Mouse (Mus musculus) bone marrow macrophage, adult 2 months (primary cell): ENCODE data around the gene Vegfa. TPM values are rescaled to one million over a fixed set of nuclear protein-coding genes. Genes with fewer than 3 reads are reported as not detected.
A peak's percentile ranks its signal among the peaks of the same experiment; 100 is the strongest.

Source experiments
- H3K27ac ChIP-seq: 2 replicates; pipeline ENCODE4 v1.5.1; 2012; ENCODE audit warnings: low read depth, low read length; ENCODE audit not compliant: insufficient read depth
- H3K4me1 ChIP-seq: 2 replicates; pipeline ENCODE4 v1.6.1; 2012; ENCODE audit warnings: low read length; ENCODE audit not compliant: control insufficient read depth, insufficient read depth
- H3K4me3 ChIP-seq: 2 replicates; pipeline ENCODE4 v1.5.1; 2012; ENCODE audit warnings: mild to moderate bottlenecking, low read length, moderate library complexity; ENCODE audit not compliant: insufficient read depth
- CTCF ChIP-seq: IDR thresholded peaks from 2 replicates; pipeline ENCODE4 v1.5.1; 2012; ENCODE audit warnings: low read depth, mild to moderate bottlenecking, low read length, moderate library complexity
- POLR2A ChIP-seq: IDR thresholded peaks from 2 replicates; pipeline ENCODE4 v1.6.1; 2012; ENCODE audit warnings: mild to moderate bottlenecking, low read depth, low read length, borderline replicate concordance
- polyA plus RNA-seq: library from polyadenylated mRNA; stranded (reverse); fragments of >200 nt; gene quantifications from 2 replicates; pipeline ENCODE4 v1.2.4, GENCODE M21; 2012; ENCODE audit not compliant: missing spikeins, insufficient read depth, insufficient read length

Vegfa gene
- polyA plus RNA-seq, 1 experiment, result 53.8 TPM

DNA sequence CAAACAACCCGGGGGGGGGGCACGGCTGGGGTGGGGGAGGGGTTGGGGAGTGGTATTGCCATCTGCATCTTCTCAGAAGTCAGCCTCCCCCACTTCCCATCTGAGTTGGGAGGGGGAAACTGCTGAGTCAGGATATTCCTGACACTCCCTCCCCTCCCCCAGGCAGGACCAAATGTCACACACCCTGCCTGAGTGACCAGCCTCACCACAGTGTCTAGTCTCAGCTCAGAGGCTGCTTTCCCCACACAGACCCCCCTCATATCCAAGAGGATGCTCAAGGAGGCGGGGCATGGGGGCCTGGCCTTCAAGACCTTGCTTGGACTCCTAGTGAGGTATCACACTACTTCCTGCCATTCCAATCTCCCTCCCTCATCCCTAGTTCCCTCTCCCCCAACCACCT is 20.0 kb upstream of the Vegfa start:
- H3K4me3 ChIP-seq, result no peak overlapping the region
- no peak overlapping the region for H3K27ac ChIP-seq
- TF ChIP-seq POLR2A, result no peak
- no peak for TF ChIP-seq CTCF
- H3K4me1 ChIP-seq, result no peaks in the 10 kb centered on the region

DNA sequence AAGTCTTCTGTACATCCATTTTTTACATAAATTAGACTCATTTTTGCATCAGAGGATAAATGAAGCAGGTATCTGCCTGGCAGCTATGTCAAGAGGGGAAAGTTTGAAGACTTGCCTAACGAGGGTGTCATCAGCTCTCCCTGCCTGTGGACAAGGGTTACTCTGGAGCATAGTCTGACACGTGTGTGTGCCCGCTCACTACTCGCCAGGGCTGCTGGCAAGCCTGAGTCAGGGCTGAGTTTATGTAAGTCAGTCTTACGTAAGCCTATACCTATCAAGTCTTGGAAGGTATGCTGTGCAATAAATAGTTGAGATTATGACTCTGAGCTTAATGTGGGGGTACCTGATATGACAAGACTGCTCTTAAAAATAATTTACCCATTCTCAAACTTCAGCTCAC is 19.2 kb upstream of the Vegfa start:
- H3K4me1 ChIP-seq, result no peaks in the 10 kb centered on the region
- no peak overlapping the region for H3K27ac ChIP-seq
- TF ChIP-seq POLR2A (no peak), CTCF (no peak)
- no peak overlapping the region for H3K4me3 ChIP-seq

- H3K4me1 ChIP-seq, result no peaks in the 10 kb centered on the region
- TF ChIP-seq CTCF, result no peak
- TF ChIP-seq POLR2A, result no peak
- H3K27ac ChIP-seq, result no peak overlapping the region
- no peak overlapping the region for H3K4me3 ChIP-seq
Observed at GRCm38 (mm10) chr17:46049567-46049966, 17.4 kb upstream of the Vegfa start.

- no peak overlapping the region for H3K27ac ChIP-seq
- TF ChIP-seq POLR2A, result no peak
- no peak for TF ChIP-seq CTCF
- H3K4me3 ChIP-seq, result no peak overlapping the region
- no peaks in the 10 kb centered on the region for H3K4me1 ChIP-seq
Observed at GRCm38 (mm10) chr17:46048184-46048583, 16.0 kb upstream of the Vegfa start.

- Histone ChIP-seq H3K4me3 (no peak overlapping the region), H3K4me1 (no peaks in the 10 kb centered on the region), H3K27ac (no peak overlapping the region)
- no peak for TF ChIP-seq POLR2A
- no peak for TF ChIP-seq CTCF
Observed at GRCm38 (mm10) chr17:46045742-46046141, 13.6 kb upstream of the Vegfa start.

- Histone ChIP-seq H3K27ac (no peak overlapping the region), H3K4me1 (no peaks in the 10 kb centered on the region), H3K4me3 (no peak overlapping the region)
- TF ChIP-seq CTCF, result no peak
- no peak for TF ChIP-seq POLR2A
Observed at GRCm38 (mm10) chr17:46044953-46045352, 12.8 kb upstream of the Vegfa start.

DNA sequence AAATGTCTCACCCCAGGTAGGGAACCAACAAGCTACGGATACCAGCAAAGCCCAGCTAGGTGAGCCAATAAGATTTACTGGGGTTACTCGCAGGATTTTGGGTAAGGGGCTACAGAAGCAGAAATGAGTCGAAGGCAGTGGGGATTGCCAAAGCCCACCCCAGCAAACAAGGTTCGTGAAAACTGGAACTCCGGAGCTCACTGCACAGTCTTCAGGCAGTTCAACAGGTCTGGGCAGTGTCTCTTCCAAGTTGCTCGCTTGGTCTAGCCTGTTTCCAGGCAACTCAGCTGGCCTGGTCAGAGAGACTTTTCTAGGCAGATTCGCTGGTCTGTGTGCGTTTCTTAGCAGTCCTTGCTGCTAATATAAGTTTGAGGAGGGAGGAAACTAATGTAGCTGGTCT is 10.0 kb upstream of the Vegfa start:
- Histone ChIP-seq H3K4me1 (no peaks in the 10 kb centered on the region), H3K27ac (no peak overlapping the region), H3K4me3 (no peak overlapping the region)
- TF ChIP-seq CTCF (no peak), POLR2A (no peak)

- no peak for TF ChIP-seq CTCF
- H3K4me3 ChIP-seq, result no peak overlapping the region
- no peaks in the 10 kb centered on the region for H3K4me1 ChIP-seq
Observed at GRCm38 (mm10) chr17:46041679-46042078, 9.5 kb upstream of the Vegfa start.

GRCm38 (mm10) chr17:46041223-46041622 is 9.1 kb upstream of the Vegfa start:
- no peaks in the 10 kb centered on the region for H3K4me1 ChIP-seq
- H3K27ac ChIP-seq, result no peak overlapping the region
- TF ChIP-seq POLR2A, result no peak
- TF ChIP-seq CTCF, result peak; percentile 72
- no peak overlapping the region for H3K4me3 ChIP-seq

More at GRCm38 (mm10) chr17:46041679-46042078, 9.5 kb upstream of the Vegfa start:
- no peak overlapping the region for H3K27ac ChIP-seq

- H3K4me3 ChIP-seq, result no peak overlapping the region
Observed at GRCm38 (mm10) chr17:46040561-46040960, 8.4 kb upstream of the Vegfa start.

DNA sequence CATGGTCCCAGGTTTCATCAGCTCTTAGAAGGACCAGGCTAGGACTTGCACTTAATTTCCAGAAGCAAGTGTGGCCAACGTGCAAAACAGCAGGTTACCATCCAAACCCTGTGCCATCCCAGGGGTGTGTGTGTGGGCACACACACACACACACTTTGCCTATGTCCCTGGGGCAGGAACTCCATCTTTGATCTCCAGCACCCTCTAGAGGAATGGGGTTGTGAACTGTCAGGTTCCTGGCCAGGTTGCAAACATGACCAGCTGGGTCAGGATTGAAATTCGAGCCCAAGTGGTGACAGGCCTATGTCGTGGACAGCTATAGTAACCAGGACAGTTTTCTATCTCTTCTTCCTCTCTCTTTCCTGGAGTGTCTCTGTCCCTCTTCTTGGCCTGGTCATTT is 6.7 kb upstream of the Vegfa start:
- Histone ChIP-seq H3K27ac (no peak overlapping the region), H3K4me3 (no peak overlapping the region), H3K4me1 (no peaks in the 10 kb centered on the region)
- TF ChIP-seq POLR2A (no peak), CTCF (no peak)

More at GRCm38 (mm10) chr17:46040561-46040960, 8.4 kb upstream of the Vegfa start:
- TF ChIP-seq CTCF (no peak), POLR2A (no peak)
- H3K4me1 ChIP-seq, result no peaks in the 10 kb centered on the region
- H3K27ac ChIP-seq, result no peak overlapping the region
